Mouse (Mus musculus) ES-Bruce4 (cell line): ENCODE results near the gene En2.

ENCODE experiments used
- CTCF ChIP-seq: IDR thresholded peaks from one replicate; pipeline ENCODE4 v1.8.1; 2011; ENCODE audit warnings: low read depth, low read length
- EP300 ChIP-seq: IDR thresholded peaks from 2 replicates; pipeline ENCODE4 v1.6.1; 2011; ENCODE audit warnings: low read depth, low read length; ENCODE audit not compliant: insufficient read depth
- POLR2A ChIP-seq: IDR thresholded peaks from one replicate; pipeline ENCODE4 v1.8.1; 2011; ENCODE audit warnings: low read length; ENCODE audit not compliant: insufficient read depth

DNA sequence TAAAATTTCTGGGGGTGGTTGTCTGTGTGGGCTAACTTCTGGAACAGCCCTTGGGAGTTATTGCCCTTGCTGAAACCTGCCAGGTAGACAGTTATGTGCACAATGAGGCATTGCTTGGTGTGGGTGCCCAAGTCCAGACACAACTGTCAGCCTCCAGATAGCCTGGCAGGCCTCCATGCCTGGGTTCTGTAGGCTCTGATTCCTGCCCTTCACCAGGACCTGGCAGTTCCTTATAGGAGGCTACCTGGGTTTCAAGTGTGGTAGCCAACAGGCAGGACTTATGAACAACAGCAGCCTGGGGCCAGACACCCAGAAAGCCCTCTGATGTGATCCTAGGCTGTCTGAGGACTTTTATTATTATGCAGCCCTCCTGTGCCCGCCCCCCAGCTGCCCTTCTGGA, 1.6 kb upstream of the En2 start:
- no peak for TF ChIP-seq CTCF
- no peak for TF ChIP-seq EP300
- TF ChIP-seq POLR2A, result no peak
